Mouse (Mus musculus) gonadal fat pad, adult 2 months (tissue): ENCODE results near the gene Ret. TPM values are rescaled to one million over a fixed set of nuclear protein-coding genes. Genes with fewer than 3 reads are reported as not detected.

Source experiments
- DNase-seq: peaks from one replicate; pipeline ENCODE4 v3.0.0-alpha.2; 2012; ENCODE audit warnings: low read depth
- polyA plus RNA-seq: library from polyadenylated mRNA; depleted of rRNA; stranded (reverse); fragments of >200 nt; gene quantifications from 2 replicates; pipeline ENCODE4 v1.2.3, GENCODE M21; 2012; rRNA removed

Ret gene
- 14.9 and 15.6 TPM in 2 replicates for polyA plus RNA-seq

DNA sequence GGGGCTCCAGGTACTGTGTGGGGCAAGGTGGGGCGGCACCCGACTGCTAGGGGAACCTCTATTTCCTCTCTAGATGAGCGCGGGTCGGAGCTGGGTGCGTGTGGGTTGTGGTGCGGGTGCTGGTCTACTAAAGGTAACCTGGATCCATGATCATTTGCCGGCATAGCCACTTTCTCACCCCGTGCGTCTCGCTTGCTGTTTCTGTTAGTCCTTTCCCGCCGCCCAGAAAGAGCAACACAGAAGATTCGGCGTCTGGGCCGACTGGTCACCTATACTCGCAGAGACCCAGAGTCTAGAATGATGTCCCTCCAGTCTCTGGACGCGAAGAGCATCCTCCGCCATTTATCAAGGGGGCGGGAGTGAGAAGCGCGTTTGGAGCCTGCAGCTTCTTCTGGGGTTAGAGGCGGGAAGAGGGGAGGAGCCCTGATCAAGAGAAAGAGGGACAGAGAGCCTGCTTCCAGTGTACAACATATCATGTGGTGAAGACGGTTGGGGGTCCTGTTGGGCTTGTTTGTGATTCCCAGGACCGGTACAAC is at the start of gene Ret:
Ret (minus strand) TSS at position 279 of the 536 bp plus-strand sequence.
- no peak for DNase-seq

DNA sequence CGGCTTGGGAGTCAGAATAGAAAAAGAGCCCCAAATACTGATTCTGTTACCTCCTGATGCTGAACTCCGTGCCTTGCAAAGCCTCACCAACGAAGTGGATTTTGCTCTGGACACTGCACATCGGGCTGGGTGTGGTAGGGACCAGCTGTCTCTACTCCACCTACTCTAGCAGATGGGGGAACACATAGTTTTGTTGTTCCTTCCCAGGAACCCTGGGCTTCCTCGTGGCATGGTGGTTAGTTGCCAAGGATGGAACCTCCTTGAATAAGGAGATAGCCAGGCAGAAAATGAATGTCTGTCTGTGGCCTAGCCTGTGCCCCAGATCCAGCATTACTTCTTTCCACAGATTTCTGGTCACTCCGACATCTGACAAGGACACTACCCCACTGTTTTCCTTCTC is 49.6 kb upstream of the Ret start:
- no peak for DNase-seq

- no peak for DNase-seq
Measured at GRCm38 (mm10) chr6:118244106-118244505, 46.6 kb upstream of the Ret start.

DNA sequence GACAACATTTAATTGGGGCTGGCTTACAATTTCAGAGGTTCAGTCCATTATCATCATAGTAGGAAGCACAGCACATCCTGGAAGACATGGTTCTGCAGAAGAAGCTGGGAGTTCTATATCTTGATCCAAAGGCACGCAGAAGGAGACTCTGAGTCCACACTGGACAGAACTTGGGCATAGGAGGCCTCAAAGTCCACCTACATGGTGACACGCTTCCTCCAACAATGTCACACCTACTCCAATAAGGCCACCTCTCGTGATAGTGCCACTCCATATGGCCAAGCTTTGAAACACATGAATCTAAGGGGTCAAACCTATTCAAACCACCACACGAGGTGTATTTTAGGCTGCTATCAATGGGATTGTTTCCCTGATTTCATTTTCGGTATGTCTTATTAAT is 45.4 kb upstream of the Ret start:
- no peak for DNase-seq

DNA sequence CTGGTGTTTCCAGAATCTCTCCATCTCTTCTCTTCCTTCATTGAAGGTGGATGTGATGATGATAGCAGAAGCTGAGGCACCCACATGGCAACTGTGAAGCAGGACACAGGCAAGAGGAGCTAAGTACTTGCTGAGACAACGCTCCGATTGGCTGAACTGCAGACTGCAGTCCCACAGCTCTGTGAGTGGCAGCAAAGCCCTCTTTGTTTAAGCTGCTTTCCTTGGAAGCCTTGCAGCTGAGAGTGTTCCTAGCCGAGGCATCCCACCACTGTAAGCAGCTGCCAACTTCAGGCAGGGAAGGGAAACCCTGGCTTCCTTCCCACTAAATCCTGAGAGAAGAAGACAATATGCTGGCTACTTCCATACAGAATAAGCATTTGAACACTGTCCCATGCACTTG is 28.6 kb upstream of the Ret start:
- DNase-seq = no peak

GRCm38 (mm10) chr6:118222471-118222870 is 25.0 kb upstream of the Ret start:
- no peak for DNase-seq

DNA sequence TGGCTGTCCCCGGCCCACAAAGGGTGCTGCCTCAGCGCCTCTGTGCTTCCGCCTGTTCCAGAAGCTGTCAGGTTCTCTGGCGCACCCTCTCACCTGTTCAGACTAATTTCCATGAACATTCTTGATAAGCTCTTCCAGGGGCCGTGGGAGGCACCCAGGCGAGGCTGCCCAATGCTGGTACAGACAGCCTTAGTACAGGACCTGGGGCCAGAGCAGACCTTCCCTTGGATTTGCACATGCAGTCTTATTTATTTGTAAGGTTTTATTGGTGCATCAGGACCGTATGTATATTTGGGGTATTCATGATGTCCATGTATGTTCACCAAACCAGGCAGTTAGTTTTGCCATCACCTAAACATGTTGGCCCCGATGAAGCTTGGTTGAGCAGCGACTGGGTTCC is 18.2 kb upstream of the Ret start:
- DNase-seq = no peak

DNA sequence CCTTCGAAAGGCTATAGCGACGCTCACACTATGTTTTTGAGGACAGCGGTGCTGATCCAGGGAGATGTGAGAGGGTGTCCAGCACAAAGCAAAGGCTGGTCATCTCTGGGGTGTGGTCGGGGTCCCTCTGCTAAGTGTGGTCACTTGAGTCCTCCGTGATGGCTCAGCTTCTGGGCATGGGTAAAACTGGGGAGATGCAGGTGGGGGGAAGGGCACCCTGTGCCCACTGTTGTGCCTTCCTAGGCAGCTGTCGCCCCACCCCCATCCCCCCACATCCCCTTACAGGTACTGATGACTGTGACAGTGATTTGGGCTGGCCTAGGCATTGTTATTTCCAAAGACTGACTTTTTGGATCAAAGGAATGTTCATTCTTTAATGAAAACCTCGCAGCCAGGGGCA is 10.8 kb upstream of the Ret start:
- DNase-seq = no peak

- no peak for DNase-seq
Measured at GRCm38 (mm10) chr6:118206386-118206785, 8.9 kb upstream of the Ret start.

DNA sequence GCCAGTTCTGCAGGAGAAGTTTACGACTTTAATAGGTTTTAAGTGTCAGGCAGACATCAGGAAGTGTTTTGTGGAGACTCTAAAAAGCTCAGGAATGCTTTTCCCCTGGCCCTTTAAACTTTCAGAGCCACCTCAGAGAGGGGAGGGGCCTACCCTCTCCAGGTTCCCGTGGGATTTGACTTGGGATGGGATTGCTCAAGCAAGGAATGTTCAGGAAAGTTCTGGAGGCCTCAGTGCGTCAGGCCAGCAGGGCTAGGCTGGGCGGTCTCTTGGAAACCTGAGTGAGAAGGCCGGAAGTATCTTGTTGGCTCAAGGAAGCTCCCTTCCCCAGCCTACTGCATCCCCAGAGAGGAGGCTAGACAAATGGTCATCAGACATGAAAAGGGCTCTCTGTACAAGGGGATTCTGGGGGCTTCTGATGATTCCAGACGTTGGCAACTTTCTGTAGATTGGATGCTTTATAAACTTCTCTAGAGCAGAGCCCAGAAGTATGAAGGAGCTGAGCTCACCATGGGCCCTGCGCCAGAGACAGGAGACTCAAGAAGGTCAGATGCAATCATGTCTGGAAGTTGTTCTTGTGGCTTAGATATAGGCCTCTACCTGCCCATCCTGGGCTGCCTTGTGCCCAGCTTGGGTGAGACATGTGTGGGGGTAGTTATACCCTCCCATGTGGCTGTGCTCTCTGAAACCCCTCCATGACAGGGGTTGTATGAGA is 7.8 kb upstream of the Ret start:
- no peak for DNase-seq

DNA sequence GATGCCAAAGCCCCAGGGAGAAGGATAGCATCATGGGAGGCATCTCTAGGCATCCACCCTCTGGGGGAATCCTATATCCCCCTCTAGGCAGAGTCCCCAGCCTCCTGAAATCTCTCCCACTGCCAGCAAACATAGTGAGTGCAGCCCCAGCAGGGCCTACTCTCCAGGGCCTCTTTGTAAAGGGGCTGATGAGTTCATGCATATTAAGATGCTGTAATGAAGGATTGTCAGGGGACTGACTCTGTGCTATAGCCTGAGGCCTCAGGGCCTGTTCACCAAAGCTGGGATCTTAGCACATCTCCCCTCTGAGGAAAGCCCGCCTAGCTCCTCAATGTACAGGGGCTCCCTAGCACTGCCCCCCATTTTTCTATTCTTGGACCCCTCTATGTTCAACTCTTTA is 6.6 kb upstream of the Ret start:
- no peak for DNase-seq

DNA sequence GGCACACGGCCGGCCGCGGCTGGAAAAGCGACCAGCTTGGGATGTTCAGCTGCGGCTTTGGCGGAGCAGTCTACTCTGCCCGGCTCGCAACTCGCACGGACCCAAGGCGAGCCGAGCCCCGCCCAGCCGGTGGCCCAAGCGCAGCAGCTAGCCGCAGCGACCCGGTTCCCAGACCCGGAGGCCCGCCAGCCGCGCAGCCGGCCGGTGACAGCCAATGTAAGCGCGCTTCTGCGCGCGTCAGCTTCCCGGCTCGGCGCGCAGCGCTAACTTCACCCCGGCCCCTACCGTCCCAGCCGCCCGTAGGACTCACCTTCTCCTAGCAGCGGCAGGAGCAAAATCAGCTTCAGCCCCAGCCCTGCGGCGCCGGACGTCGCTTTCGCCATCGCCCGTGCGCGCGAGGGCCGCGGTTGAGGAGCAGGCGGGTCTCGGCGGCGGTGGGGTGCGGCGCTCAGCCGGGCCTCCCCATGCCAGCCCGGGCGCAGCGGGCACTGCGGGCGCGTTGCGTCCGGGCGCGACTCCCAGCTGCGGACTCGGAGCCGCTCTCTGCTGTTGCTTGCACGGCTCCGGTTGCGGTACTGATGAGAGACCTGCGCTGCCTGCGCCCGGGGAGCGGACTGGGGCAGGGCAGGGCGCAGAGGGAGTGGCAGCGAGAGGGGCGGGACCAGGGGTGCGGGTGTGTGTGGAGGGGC is 623 bp downstream of the Ret start:
- no peak for DNase-seq

DNA sequence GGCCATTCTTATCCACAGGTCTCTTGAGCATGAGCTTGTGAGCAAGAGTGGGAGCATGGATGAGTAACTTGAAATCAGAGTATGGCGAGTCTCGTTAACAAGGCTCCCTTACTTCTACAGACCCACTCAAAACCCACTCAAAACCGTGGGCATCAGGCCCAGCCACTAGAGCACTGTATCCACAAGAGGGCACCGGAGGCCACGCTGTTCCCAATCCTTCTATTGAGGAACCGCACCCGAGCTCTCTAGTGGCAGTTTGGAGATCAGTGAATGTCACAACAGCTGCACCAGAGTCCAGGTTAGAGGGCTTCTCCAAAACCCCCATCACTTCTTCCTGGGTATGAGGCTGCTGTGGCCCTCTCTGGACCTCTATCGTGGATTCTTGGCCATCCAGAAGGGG is 2.4 kb downstream of the Ret start:
- DNase-seq = no peak

DNA sequence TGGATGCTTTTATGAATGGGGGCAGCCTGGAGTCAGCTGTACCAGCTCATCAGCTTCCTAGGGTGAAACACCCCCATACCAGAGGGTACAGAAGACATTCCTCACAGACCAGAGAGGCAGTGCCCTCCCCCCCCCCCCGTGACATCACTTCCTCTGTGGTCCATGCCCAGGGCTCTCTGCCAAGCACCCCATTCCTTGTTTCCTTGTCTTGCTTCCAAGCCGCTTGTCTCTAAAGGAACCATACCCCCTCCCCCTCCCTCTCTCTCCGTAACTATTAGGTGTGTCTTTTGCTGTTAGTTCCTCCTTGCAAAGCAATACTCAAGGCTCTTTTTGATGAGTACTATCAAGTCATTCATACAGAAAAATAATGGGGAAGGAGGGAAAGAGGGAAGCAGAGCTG is 4.6 kb downstream of the Ret start:
- no peak for DNase-seq

DNA sequence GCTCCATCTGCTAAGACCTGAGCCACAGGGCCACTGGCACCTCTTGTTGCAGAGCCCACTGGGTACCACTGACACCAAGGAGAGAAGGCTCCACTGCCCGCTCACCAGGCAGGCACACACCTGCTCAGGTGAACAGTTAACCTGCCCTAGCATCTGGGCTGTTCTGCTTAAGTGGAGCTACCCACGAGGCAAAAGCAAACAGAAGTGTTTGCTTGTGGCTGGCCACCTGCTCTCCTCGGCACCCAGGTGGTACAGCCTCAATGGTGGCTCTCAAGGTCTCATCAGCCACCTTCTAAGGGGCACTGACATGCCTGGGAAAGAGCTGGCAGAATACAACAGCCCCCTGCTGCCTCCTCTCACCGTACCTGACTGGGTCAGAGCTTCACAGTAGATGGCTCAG is 5.3 kb downstream of the Ret start:
- no peak for DNase-seq

DNA sequence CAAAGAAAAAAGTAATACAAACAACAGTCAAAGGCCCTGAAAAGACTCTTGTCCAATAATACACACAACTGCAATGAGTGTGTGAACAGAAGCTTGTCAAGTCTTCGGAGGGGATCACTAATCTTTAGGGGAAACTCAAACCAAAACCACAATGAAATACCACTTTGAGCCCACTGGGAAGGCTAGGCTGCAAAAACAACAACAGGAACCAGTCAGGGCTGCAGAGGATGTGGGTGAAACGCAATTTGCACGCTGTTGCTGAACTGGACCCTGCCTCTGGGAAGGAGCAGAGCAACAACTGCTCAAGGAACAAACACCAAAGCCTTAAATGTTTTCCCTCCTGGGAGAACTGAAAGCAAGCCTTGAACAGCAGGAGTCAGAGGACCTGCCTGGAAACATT is 7.8 kb downstream of the Ret start:
- no peak for DNase-seq

- no peak for DNase-seq
Measured at GRCm38 (mm10) chr6:118188599-118188998, 8.9 kb downstream of the Ret start.

DNA sequence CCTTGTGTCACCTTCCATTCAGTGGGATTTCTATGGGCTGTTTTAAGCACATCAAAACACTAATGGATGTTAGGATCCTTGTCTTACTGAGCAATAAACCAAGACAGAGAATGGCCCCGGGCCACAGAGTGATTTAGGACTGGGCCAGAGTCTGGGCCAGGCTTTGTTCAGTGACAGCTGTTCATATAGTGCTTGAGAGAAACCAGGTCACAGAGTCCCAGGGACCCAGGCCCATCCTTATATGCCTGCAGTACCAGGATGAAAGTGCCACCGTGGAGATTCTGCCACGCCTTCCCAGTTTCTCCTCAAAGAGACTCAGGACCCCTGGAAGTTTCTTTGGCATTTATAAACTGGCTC is 10.3 kb downstream of the Ret start:
- no peak for DNase-seq

GRCm38 (mm10) chr6:118186620-118187284 is 10.8 kb downstream of the Ret start:
- DNase-seq = no peak

GRCm38 (mm10) chr6:118184126-118184525 is 13.4 kb downstream of the Ret start:
- DNase-seq = no peak

GRCm38 (mm10) chr6:118180085-118180423 is 17.5 kb downstream of the Ret start:
- no peak for DNase-seq

DNA sequence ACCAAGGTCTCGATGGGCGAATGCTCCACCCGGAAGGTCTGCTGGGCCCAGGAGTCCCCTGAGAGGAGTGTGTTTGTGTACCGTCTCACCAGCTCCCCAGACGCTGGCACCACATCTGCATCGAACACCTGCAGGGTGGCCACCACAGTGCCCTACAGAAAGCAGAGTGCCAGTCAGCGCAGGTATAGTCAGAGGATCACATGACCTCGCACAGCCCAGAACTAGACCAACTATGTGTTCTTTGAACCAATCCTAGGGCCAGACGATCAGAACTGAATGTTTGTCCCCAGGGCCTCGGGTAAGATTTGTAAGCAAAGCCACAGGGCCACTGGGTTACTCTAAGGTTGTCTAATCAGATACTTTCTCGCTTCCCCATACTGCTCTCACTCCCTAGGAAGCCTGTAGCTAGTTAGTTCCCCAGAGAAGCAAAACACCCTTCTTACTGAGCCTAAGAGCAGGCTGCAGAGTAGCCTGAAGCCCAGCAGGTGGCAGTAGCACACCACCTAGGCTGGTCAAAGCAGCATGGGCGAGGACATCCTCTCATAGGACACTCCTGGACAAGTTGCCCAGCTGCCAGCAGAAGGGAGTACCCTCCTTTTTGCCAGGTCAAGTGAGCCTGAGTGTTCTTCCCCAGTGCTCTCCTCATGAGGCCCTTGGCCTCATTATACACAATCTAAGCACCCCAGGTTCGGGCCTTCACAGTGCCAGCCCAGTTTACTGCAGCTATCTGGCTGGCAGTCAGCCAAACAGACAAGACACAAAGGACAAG is 18.0 kb downstream of the Ret start:
- no peak for DNase-seq
